Mouse (Mus musculus): ENCODE measurements around the gene Anp32e.

GRCm38 (mm10) chr3:95945731-95946240, 16.7 kb downstream of the Anp32e start:
- TF ChIP-seq CTCF (IDR thresholded peaks at IDR 0.05; ENCODE audit: borderline replicate concordance, insufficient read depth, low read length), result no peak
- no peak for TF ChIP-seq POLR2A (IDR thresholded peaks at IDR 0.05; ENCODE audit: low read depth, low read length)
